Mouse (Mus musculus) CD4-positive helper T cell, adult 2 months (primary cell): ENCODE results near the gene Gpkow.
A peak's percentile ranks its signal among the peaks of the same experiment; 100 is the strongest.

ENCODE experiments used
- DNase-seq: peaks from one replicate; pipeline ENCODE4 v3.0.0-alpha.2; 2012; ENCODE audit warnings: low read depth, missing footprints, low spot score

Gpkow gene

GRCm38 (mm10) chrX:7696954-7697381, at the start of gene Gpkow:
TSS of gene Gpkow (plus strand) at chrX:7697131.
- DNase-seq: peak; percentile 93

GRCm38 (mm10) chrX:7648671-7649304, 48.1 kb upstream of the Gpkow start:
- DNase-seq: peak; percentile 95

GRCm38 (mm10) chrX:7657221-7657639, 39.7 kb upstream of the Gpkow start, which contains the start of gene Prickle3:
TSS of gene Prickle3 (plus strand) at chrX:7657260.
- peak; percentile 72 for DNase-seq

GRCm38 (mm10) chrX:7658031-7658784, 38.7 kb upstream of the Gpkow start:
- no peak for DNase-seq

GRCm38 (mm10) chrX:7658785-7659589, 37.9 kb upstream of the Gpkow start:
- DNase-seq: no peak

DNA sequence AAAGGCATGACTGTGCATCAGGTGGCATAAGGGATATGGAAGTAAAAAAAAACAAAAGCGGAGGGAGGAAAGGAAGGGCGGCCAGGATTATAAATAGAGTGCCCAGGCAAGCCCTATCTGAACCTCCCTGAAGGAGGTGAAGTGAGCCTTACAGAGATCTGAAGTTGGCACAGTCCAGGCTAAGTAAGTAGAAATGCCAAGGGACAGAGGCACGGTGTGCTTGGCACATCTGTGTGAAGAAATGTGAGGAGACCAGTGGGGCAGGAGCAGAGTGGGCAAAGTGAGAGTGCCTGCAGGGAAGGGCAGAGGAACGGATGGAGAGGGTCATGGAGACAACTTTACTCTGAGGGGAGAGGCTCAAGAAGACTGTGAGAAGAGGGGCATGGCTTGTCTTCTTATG, 35.8 kb upstream of the Gpkow start:
- no peak for DNase-seq

- no peak for DNase-seq
These were observed 34.0 kb upstream of the Gpkow start for GRCm38 (mm10) chrX:7662936-7663335.

- no peak for DNase-seq
These were observed 32.1 kb upstream of the Gpkow start for GRCm38 (mm10) chrX:7664791-7665190.

DNA sequence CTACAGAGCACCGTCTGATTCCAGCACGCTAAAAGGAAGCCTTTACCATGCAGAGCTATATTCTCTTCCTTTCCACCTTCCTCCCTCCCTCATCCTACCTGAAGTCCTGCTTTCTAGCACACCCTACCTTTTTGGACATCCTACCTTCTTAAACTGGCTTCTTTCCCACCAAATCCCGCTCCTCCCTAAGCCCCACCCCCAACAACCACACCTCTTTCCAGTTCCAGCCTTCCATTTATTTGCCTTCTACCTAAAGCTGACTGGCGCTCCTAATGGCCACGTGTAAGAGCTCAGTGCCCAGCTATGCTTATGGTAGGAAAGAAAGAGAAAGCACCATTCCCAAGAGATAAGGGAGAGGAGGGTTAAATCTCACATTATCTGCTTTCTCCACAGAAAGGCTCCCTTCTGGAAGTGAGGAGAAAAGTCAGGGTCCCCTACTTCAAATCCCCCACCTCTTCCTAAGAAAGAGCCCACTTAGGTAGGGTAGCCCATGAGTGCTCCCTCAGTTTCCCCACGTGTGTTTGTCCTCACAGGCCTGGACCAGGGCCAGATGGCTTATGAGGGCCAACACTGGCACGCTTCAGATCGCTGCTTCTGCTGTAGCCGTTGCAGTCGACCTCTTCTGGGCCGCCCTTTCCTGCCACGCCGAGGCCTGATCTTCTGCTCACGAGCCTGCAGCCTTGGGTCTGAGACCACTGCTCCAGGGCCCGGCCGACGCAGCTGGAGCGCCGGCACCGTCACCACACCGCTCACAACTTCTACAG, 31.0 kb upstream of the Gpkow start:
- DNase-seq: no peak

- DNase-seq: peak; percentile 66
These were observed 26.5 kb upstream of the Gpkow start for GRCm38 (mm10) chrX:7670390-7670881.

GRCm38 (mm10) chrX:7670921-7671623, 25.9 kb upstream of the Gpkow start, which contains the start of gene Plp2:
TSS of gene Plp2 (minus strand) at chrX:7671390.
- DNase-seq: peak; percentile 62

DNA sequence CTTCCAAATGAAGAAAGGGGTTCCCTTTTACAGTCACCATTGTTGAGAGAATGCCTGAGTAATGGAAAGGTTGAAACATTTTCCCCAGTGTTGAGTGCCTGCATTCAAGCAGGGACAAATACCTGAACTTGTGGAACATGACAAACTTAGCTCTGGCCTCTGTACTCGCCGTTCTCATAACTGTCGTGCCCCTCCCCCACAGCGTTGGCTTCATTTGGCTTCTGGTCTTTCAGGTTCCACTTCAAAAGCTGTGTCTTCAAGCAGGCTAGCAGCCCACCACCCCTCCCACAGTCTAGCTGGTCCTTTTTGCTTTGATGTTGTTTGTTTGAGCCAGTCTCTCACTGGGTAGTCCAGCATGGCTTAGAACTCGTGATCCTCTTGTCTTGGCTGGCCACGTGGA, 24.2 kb upstream of the Gpkow start:
- DNase-seq: no peak

DNA sequence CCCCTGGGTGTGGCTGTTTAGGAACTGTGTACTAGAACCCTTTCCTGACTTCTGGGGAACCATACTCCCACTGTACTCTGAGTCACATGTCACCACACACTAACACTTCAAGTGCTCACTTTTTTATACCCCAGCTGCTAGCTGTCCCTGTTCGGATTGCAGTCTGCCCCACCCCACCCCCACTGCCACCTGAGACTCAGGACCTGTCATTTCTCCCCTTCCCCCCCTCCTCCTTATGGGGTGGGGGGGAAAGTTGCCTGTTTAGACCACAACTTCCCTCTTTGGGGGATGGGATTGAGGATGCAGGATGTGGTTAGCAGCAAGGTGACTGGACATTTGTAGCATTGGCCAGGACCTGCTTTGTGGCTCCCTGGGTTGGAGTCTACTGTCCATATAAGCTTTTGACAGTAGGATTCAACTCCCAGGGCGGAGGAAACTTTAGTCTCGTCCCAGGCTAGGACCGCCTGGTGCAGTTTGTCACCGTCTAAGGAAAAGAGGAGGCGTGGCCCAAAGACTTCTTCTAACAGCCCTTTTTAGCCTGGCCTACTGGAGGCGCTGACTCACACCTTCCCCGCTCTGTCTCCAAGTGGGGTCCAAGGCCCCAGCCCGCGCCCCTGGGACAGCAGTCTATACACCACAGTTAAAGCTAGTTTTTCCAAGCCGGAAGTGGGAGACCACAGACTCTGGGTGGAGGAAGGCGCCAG, 23.2 kb upstream of the Gpkow start:
- DNase-seq: peak; percentile 48

- DNase-seq: peak; percentile 30
These were observed 22.5 kb upstream of the Gpkow start for GRCm38 (mm10) chrX:7674284-7675000.

GRCm38 (mm10) chrX:7675001-7675380, 21.9 kb upstream of the Gpkow start:
- DNase-seq: no peak

DNA sequence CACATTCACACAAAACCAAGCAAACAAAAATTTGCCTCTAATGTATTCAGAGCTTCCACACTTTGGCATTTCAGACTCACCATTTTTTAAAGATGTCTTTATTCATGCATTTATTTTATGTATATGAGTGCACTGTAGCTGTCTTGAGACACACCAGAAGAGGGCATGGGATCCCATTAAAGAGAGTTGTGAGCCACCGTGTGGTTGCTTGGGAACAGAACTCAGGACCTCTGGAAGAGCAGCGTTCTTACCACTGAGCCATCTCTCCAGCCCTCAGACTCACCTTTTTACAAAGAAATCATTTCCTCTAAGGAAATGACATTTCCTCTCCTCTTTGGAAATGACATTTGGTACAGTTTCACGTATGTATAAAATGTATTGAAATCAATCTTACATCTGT, 17.9 kb upstream of the Gpkow start:
- DNase-seq: no peak

DNA sequence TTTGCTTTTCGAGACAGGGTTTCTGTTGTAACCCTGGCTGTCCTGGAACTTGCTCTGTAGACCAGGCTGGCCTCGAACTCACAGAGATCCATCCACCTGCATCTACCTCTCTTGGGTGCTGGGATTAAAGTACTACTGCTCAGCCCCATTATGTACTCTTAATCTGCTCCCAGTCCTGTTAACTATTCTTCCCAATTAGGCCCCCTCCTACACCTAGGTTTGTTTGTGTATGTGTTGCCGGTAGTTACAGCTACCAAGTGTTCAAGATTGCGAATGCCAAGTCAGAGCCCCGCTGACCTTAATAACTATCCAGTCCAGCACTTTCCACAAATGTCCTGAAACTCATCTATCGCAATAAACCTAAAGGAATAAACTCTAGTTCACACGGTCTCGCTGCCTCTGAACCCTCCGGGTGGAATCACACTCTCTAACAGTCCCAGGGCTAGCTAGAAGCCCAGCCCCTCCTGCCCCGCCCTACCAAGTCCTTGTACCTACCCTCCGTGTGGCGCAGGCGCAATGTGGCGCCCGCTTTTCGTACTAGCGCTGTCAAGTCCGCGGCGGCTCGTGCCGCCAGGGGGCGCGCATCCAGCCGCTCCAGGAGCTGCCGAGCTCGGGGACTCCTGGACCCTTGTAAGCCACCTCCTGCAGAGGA, 17.4 kb upstream of the Gpkow start:
- peak; percentile 92 for DNase-seq

GRCm38 (mm10) chrX:7680057-7680412, 16.9 kb upstream of the Gpkow start:
- DNase-seq: no peak

DNA sequence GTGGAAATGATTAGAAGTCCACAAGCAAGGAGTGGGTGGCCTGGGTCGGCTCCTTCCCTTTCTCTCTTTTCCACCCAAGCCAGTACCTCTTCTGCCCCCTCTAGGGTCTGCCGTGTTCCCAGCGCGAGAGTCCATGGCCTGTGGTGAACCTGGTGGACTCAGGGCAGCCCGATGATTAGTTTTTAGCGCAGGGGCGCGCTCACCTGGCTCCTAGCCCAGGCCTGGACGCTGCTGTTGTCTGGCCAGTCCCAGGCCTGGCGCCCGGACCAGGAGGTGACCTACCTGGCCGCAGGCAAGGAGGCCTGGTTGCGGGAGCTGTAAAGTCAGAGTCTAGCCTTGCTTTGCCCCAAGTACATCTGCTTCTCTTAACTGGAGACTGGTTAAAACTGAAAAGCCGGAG, 16.1 kb upstream of the Gpkow start, which contains the start of gene Magix:
TSS of gene Magix (minus strand) at position 388 of the 400 bp plus-strand sequence.
- DNase-seq: no peak
